Mouse (Mus musculus): Measurements from ENCODE around the gene 5730522E02Rik.

The 5730522E02Rik gene

GRCm38 (mm10) chr11:25813446-25813845 is 397.1 kb downstream of the 5730522E02Rik start:
- no peak for DNase-seq (ENCODE audit: low spot score in 2 of 2)

GRCm38 (mm10) chr11:25787691-25788090 is 422.9 kb downstream of the 5730522E02Rik start:
- DNase-seq (ENCODE audit: low spot score in 2 of 2): no peak

- DNase-seq (ENCODE audit: low spot score in 2 of 2): no peak
Observed at GRCm38 (mm10) chr11:25772231-25772630, 438.3 kb downstream of the 5730522E02Rik start.

- no peak for DNase-seq (ENCODE audit: low spot score in 2 of 2)
Observed at GRCm38 (mm10) chr11:25770991-25771568, 439.5 kb downstream of the 5730522E02Rik start.

- DNase-seq (ENCODE audit: low spot score in 2 of 2): no peak
Observed at GRCm38 (mm10) chr11:25767584-25768333, 442.8 kb downstream of the 5730522E02Rik start.

GRCm38 (mm10) chr11:25753156-25753899 is 457.2 kb downstream of the 5730522E02Rik start:
- DNase-seq (ENCODE audit: low spot score in 2 of 2): no peak

GRCm38 (mm10) chr11:25752418-25752817 is 458.1 kb downstream of the 5730522E02Rik start:
- DNase-seq (ENCODE audit: low spot score in 2 of 2): no peak

- no peak for DNase-seq (ENCODE audit: low spot score in 2 of 2)
Observed at GRCm38 (mm10) chr11:25747098-25747862, 463.3 kb downstream of the 5730522E02Rik start.

- no peak for DNase-seq (ENCODE audit: low spot score in 2 of 2)
Observed at GRCm38 (mm10) chr11:25743664-25744063, 466.9 kb downstream of the 5730522E02Rik start.

- no peak for DNase-seq (ENCODE audit: low spot score in 2 of 2)
Observed at GRCm38 (mm10) chr11:25737255-25737654, 473.3 kb downstream of the 5730522E02Rik start.

GRCm38 (mm10) chr11:25729476-25729875 is 481.1 kb downstream of the 5730522E02Rik start:
- no peak for DNase-seq (ENCODE audit: low spot score in 2 of 2)

GRCm38 (mm10) chr11:25715447-25716321 is 494.9 kb downstream of the 5730522E02Rik start:
- no peak for DNase-seq (ENCODE audit: low spot score in 2 of 2)

- DNase-seq (ENCODE audit: low spot score in 2 of 2): no peak
Observed at GRCm38 (mm10) chr11:25710559-25710958, 500.0 kb downstream of the 5730522E02Rik start.

GRCm38 (mm10) chr11:25709892-25710291 is 500.7 kb downstream of the 5730522E02Rik start:
- DNase-seq (ENCODE audit: low spot score in 2 of 2): no peak

- DNase-seq (ENCODE audit: low spot score in 2 of 2): no peak
Observed at GRCm38 (mm10) chr11:25704332-25705168, 506.0 kb downstream of the 5730522E02Rik start.

- no peak for DNase-seq (ENCODE audit: low spot score in 2 of 2)
Observed at GRCm38 (mm10) chr11:25702791-25703190, 507.8 kb downstream of the 5730522E02Rik start.

- no peak for DNase-seq (ENCODE audit: low spot score in 2 of 2)
Observed at GRCm38 (mm10) chr11:25697508-25698193, 512.9 kb downstream of the 5730522E02Rik start.

GRCm38 (mm10) chr11:25696168-25696567 is 514.4 kb downstream of the 5730522E02Rik start:
- no peak for DNase-seq (ENCODE audit: low spot score in 2 of 2)

- no peak for DNase-seq (ENCODE audit: low spot score in 2 of 2)
Observed at GRCm38 (mm10) chr11:25684731-25685130, 525.8 kb downstream of the 5730522E02Rik start.
